Mouse (Mus musculus) liver, postnatal 0 days (tissue): ENCODE data around the gene Dhrs11.

Source experiments
- CTCF ChIP-seq: sonication (generic); IDR thresholded peaks from 2 replicates; pipeline ENCODE4 v1.5.1; 2016; ENCODE audit warnings: antibody characterized with exemption, low read depth
- EP300 ChIP-seq: IDR thresholded peaks from 2 replicates; pipeline ENCODE4 v1.6.1; 2016; ENCODE audit warnings: antibody characterized with exemption, low read depth, mild to moderate bottlenecking

DNA sequence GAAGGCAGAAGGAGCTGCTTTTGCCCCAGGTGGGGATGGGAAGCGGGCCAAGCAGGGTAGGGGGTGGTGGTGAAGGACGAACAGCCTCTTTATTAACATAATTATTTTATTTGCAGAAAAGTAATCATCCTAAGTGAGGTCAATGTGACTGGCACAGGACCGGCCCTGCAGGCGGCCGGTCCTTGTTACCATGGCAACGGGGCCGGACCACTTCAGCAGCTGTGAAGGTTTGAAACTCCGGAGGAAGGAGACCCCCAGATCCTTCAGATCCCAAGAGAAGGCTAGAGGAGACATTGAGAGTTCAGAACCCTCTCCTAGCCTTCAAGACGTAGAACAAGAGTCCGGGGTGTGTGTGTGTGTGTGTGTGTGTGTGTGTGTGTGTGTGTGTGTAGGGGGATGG lies 31.8 kb downstream of the Dhrs11 start:
- TF ChIP-seq EP300 (no peak), CTCF (no peak)
